16 mouse cellular contexts compared by ENCODE assay signal in the genomic region with DNA sequence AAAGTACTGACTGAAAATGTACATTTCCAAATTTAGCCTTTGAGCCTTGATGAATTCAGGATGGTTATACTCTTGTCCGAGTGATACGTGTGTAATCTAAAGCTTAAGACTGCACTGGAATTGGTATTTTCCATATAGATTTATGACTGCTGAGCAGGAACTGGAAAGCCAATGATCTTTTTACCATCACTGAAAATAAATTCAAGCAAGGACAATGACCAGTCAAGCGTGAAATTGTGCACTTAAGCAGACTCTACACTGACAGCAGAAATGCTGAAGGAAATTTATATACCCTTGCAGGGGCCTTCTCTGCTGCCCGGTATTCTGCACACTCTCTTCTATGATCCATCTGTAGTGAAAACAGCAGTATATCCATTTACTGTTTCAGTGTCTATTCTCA.
A peak's percentile ranks its signal among the peaks of the same experiment; 100 is the strongest.
DNase-seq lines count a peak whose midpoint lies in the region; ATAC-seq lines count a peak whose summit lies in the region.
"Had no signal": no experiment of that assay in that cellular context is flagged by ENCODE, and none has a peak within 500 bp of the region (broad histone marks: within the 10 kb centered on the region; RNA-seq: fewer than 3 reads in every experiment).

No protein-coding gene starts in this region.

- H3K4me3 ChIP-seq in hindbrain, embryonic 12.5 days, result no peak overlapping the region
- H3K4me3 ChIP-seq in midbrain, embryonic 14.5 days (replicated peaks; ENCODE audit: low read depth, low read length), result no peak overlapping the region
- H3K4me3 ChIP-seq: heart, embryonic 10.5 days; limb, embryonic 13.5 days; myocyte had no signal

- H3K36me3 ChIP-seq in hindbrain, embryonic 12.5 days, result no peaks in the 10 kb centered on the region
- H3K36me3 ChIP-seq in midbrain, embryonic 14.5 days (ENCODE audit: control insufficient read depth, insufficient read depth, low read length), result no peaks in the 10 kb centered on the region
- H3K36me3 ChIP-seq: heart, embryonic 10.5 days; limb, embryonic 13.5 days had no signal

- DNase-seq in left cerebral cortex, postnatal 4 days, result peak; percentile 21
- no peak for DNase-seq in left cerebral cortex, postnatal 25 days (ENCODE audit: low spot score in 2 of 2)
- DNase-seq in midbrain, embryonic 14.5 days, result peak; percentile 60
- DNase-seq in retina, postnatal 7 days (ENCODE audit: low read depth, low spot score), result peak; percentile 9
- no peak for DNase-seq in left cerebral cortex, postnatal 36 days (ENCODE audit: low spot score in 2 of 2)
- no peak for DNase-seq in MN1 (ENCODE audit: low spot score)
- DNase-seq: adrenal gland, adult 8-10 months; cerebellum, postnatal 25 days; gastrocnemius, postnatal 10 days; kidney, adult 18-20 months; lung, postnatal 4 days had no signal

- H3K4me2 ChIP-seq in hindbrain, embryonic 12.5 days (replicated peaks), result no peak overlapping the region
- H3K4me2 ChIP-seq in midbrain, embryonic 14.5 days (ENCODE audit: low read length), result no peak overlapping the region
- H3K4me2 ChIP-seq: limb, embryonic 13.5 days had no signal

- no peaks in the 10 kb centered on the region for H3K27me3 ChIP-seq in hindbrain, embryonic 12.5 days
- no peaks in the 10 kb centered on the region for H3K27me3 ChIP-seq in midbrain, embryonic 14.5 days (ENCODE audit: control insufficient read depth, insufficient read depth, low read length)
- H3K27me3 ChIP-seq: CH12.LX; limb, embryonic 13.5 days had no signal

- no peaks in the 10 kb centered on the region for H3K9me3 ChIP-seq in hindbrain, embryonic 12.5 days (replicated peaks)
- H3K9me3 ChIP-seq in midbrain, embryonic 14.5 days (ENCODE audit: control insufficient read depth, low read length), result no peaks in the 10 kb centered on the region
- H3K9me3 ChIP-seq: heart, embryonic 10.5 days; limb, embryonic 13.5 days had no signal

- intact Hi-C loops in left cerebral cortex, postnatal 4 days (cut with DNase I), result no loop called here
- intact Hi-C loops in left cerebral cortex, postnatal 25 days (cut with DNase I), result no loop called here
- intact Hi-C loops in left cerebral cortex, postnatal 36 days (cut with DNase I), result no loop called here

- peak; percentile 81; the same call in 1 of the 2 replicates for ATAC-seq in hindbrain, embryonic 12.5 days (ENCODE audit: low FRiP score)
- ATAC-seq in midbrain, embryonic 14.5 days (ENCODE audit: low FRiP score, low TSS enrichment), result peak; percentile 40; the same call in 1 of the 2 replicates

- WGBS in hindbrain, embryonic 12.5 days, result 66% methylated on average over 4 of the region's 4 CpGs
- 54% methylated on average over 4 of the region's 4 CpGs for WGBS in midbrain, embryonic 14.5 days

- no peaks in the 10 kb centered on the region for H3K4me1 ChIP-seq in hindbrain, embryonic 12.5 days
- no peaks in the 10 kb centered on the region for H3K4me1 ChIP-seq in midbrain, embryonic 14.5 days (ENCODE audit: control insufficient read depth, insufficient read depth, low read length)
- H3K4me1 ChIP-seq: heart, embryonic 10.5 days; limb, embryonic 13.5 days had no signal

- no peak overlapping the region for H3K9ac ChIP-seq in hindbrain, embryonic 12.5 days
- no peak overlapping the region for H3K9ac ChIP-seq in midbrain, embryonic 14.5 days (replicated peaks; ENCODE audit: low read length)
- H3K9ac ChIP-seq: limb, embryonic 13.5 days had no signal

- no peak overlapping the region for H3K27ac ChIP-seq in hindbrain, embryonic 12.5 days
- H3K27ac ChIP-seq in midbrain, embryonic 14.5 days (replicated peaks; ENCODE audit: low read depth, low read length), result no peak overlapping the region
- H3K27ac ChIP-seq: heart, embryonic 10.5 days; limb, embryonic 13.5 days had no signal

Comparison
In these comparisons a context has a peak if more than half of its experiments do, and no peak if none do; other contexts are left out.
1. DNase-seq: peak in left cerebral cortex, postnatal 4 days (single experiment), midbrain, embryonic 14.5 days (single experiment) and retina, postnatal 7 days (single experiment); none in left cerebral cortex, postnatal 25 days (0 of 2), left cerebral cortex, postnatal 36 days (0 of 2) and MN1 (single experiment).